Mouse (Mus musculus) forebrain, embryonic 14.5 days (tissue): ENCODE data around the gene Ndufb5. TPM values are rescaled to one million over a fixed set of nuclear protein-coding genes. Genes with fewer than 3 reads are reported as not detected.
"Not testable (repeated sequence)": the region's sequence is repeated elsewhere in the genome, so short reads cannot be mapped to it uniquely, and the experiment has no call there.

ENCODE experiments used
- ATAC-seq: fragments of 200-750 bp; cut with Nextera tagmentation; 2 replicates; pipeline ENCODE4 v1.8.0; 2017; ENCODE audit warnings: mild to moderate bottlenecking, moderate library complexity
- DNase-seq: peaks from one replicate; pipeline ENCODE4 v3.0.0-alpha.2; 2015; ENCODE audit warnings: low spot score
- H3K27ac ChIP-seq: fragments of 300-500 bp; sonication (generic); 2 replicates; pipeline ENCODE4 v1.5.1; 2014; ENCODE audit warnings: low read depth, mild to moderate bottlenecking, control low read depth, low read length, moderate library complexity
- H3K27me3 ChIP-seq: fragments of 300-500 bp; sonication (generic); replicated peaks from 2 replicates; pipeline ENCODE4 v1.6.1; 2014; ENCODE audit warnings: low read length, control low read depth, mixed read lengths; ENCODE audit not compliant: control insufficient read depth, insufficient read depth
- H3K36me3 ChIP-seq: fragments of 300-500 bp; sonication (generic); 2 replicates; pipeline ENCODE4 v1.6.1; 2014; ENCODE audit warnings: low read length, control low read depth; ENCODE audit not compliant: control insufficient read depth, insufficient read depth
- H3K4me1 ChIP-seq: fragments of 300-500 bp; sonication (generic); 2 replicates; pipeline ENCODE4 v1.6.1; 2014; ENCODE audit warnings: antibody characterized with exemption, low read length, control low read depth; ENCODE audit not compliant: control insufficient read depth, insufficient read depth
- H3K4me2 ChIP-seq: fragments of 300-500 bp; sonication (generic); 2 replicates; pipeline ENCODE4 v1.6.1; 2014; ENCODE audit warnings: mild to moderate bottlenecking, control low read depth, low read length
- H3K4me3 ChIP-seq: fragments of 300-500 bp; sonication (generic); 2 replicates; pipeline ENCODE4 v1.5.1; 2014; ENCODE audit warnings: low read depth, low read length, control low read depth
- H3K9ac ChIP-seq: fragments of 300-500 bp; sonication (generic); 2 replicates; pipeline ENCODE4 v1.6.1; 2014; ENCODE audit warnings: mild to moderate bottlenecking, low read length, control low read depth, moderate library complexity
- H3K9me3 ChIP-seq: fragments of 300-500 bp; sonication (generic); replicated peaks from 2 replicates; pipeline ENCODE4 v1.6.1; 2016; ENCODE audit warnings: low read length, control low read depth, mixed read lengths; ENCODE audit not compliant: control insufficient read depth
- WGBS: fragments of 180-500 bp; shearing (Covaris S2); extraction: QIAGEN DNeasy Blood & Tissue Kit; methylation state at CpG from one replicate; pipeline ENCODE4 v1.1.7; 2014; 5-methylcytosine and 5-hydroxymethylcytosine counted together
- polyA plus RNA-seq: library from polyadenylated mRNA; unstranded; fragments of >200 nt; fragmentation: Nextera tagmentation; extraction: Ambion mirVana; gene quantifications from 2 replicates; pipeline ENCODE4 v1.2.1, GENCODE M21; 2014

The Ndufb5 gene
- polyA plus RNA-seq, 1 experiment from 2014 or later = 397 TPM

DNA sequence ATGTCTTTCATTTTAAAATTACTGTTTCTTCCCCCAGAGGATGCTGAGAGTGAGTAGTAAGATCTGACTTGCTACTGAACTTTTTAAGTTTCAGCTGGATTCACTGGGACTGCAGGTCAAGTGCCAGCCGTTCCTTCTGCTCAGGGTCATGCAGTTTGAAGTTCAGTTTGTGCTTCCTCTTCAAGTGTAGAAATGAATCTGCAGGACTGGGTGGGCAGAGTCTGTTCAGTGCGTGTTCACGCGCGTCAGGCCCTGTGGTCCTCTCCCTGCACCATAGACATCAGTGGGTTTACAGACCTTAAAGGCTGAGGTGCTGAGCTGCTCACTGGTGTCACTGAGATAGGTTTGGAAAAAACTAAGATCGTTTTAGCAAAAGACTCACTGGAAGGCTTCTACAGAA, 8.2 kb downstream of the Ndufb5 start:
- no peaks in the 10 kb centered on the region for H3K27me3 ChIP-seq
- H3K9ac ChIP-seq = no peak overlapping the region
- 96% methylated on average over 6 of the region's 6 CpGs for WGBS
- no peak overlapping the region for H3K27ac ChIP-seq
- H3K4me2 ChIP-seq = no peak overlapping the region
- H3K9me3 ChIP-seq = no peaks in the 10 kb centered on the region
- DNase-seq = no peak
- no peaks in the 10 kb centered on the region for H3K4me1 ChIP-seq
- H3K36me3 ChIP-seq = peaks cover 47% of the 10 kb centered on the region
- H3K4me3 ChIP-seq = no peak overlapping the region
- no peak for ATAC-seq

DNA sequence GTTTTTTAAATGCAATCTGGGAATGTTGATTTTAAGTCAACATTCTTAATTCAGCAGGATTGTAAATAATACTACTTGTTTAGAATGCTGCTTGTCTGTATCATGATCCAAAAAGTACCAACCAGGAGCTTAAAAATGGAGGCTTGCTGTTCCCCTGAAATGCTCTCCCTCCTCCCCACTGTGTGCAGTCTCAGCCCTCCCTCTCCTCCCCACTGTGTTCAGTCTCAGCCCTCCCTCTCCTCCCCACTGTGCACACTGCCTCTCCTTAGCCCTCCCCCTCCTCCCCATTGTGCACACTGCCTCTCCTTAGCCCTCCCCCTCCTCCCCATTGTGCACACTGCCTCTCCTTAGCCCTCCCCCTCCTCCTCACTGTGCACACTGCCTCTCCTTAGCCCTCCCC, 8.6 kb downstream of the Ndufb5 start:
- not testable (repeated sequence) for H3K4me2 ChIP-seq, H3K4me1 ChIP-seq, H3K27ac ChIP-seq, ATAC-seq, H3K9me3 ChIP-seq, H3K9ac ChIP-seq, DNase-seq, H3K4me3 ChIP-seq, H3K27me3 ChIP-seq
- H3K36me3 ChIP-seq = peaks cover 49% of the 10 kb centered on the region

DNA sequence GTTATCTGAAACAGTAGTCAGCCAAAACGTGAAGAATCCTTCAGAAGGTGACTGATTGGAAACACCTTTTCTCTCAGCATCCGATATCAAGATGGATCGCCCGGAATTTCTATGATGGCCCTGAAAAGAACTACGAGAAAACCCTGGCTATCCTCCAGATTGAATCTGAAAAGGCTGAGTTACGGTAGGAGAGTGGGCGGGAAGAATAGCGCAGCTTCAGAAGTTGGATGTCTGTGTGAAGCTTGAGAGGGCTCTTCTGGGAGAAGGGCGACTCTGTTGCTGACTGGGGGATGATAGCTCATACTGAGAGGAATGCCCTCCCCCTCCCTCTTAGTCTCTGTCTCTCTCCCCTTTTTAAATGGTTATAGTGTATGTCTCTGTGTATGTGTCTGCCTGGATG, 11.6 kb downstream of the Ndufb5 start:
- Histone ChIP-seq H3K27ac (no peak overlapping the region), H3K27me3 (no peaks in the 10 kb centered on the region), H3K4me1 (no peaks in the 10 kb centered on the region), H3K36me3 (peaks cover 69% of the 10 kb centered on the region), H3K9me3 (no peaks in the 10 kb centered on the region), H3K4me3 (no peak overlapping the region), H3K4me2 (no peak overlapping the region), H3K9ac (no peak overlapping the region)
- WGBS = 91% methylated on average over 9 of the region's 9 CpGs
- DNase-seq (no peak), ATAC-seq (no peak)

DNA sequence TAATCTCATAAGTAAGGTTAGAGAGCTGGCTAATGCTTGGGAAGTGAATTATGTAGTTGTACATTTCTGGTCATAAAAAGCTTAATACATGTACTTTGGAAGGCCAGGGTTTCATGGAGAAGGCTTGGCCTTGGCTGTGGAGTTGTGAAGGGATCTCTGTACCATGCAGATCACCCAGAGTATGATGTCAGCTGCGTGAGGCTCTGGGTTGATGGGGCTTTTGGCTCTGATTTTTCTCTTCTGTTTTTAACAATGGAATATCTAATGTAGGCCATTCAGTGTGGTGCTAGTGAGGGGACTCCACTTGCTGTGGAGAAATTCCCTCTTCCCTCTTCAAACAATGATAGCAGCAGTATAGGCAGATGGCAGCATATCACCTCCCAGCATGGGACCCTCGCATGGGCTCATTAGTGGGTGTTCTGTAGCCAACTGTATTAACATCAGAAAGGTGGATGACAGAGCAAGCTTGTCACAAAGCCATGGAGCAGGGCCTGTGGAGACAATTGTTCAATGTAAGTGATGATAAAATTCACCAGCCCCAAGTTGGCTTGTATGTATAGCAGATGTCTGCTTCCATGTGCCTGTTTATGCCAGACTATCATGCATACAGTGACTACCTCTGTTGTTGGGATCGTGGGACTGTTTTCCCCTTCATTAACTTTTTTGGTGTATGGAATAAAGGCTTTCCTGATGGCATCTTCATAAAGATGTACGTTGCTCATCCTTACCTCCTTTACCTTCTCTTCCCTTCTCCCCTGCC, 13.2 kb downstream of the Ndufb5 start:
- Histone ChIP-seq H3K27ac (no peak overlapping the region), H3K27me3 (no peaks in the 10 kb centered on the region), H3K4me3 (no peak overlapping the region), H3K9me3 (no peaks in the 10 kb centered on the region), H3K36me3 (peaks cover 67% of the 10 kb centered on the region), H3K9ac (no peak overlapping the region), H3K4me1 (no peaks in the 10 kb centered on the region), H3K4me2 (no peak overlapping the region)
- ATAC-seq (peak; percentile 83), DNase-seq (peak; percentile 60)
- WGBS = 65% methylated on average over 4 of the region's 4 CpGs

GRCm38 (mm10) chr3:32754384-32754915, 17.7 kb downstream of the Ndufb5 start:
- Histone ChIP-seq H3K9me3 (no peaks in the 10 kb centered on the region), H3K27ac (no peak overlapping the region), H3K4me3 (no peak overlapping the region), H3K4me1 (no peaks in the 10 kb centered on the region), H3K36me3 (peaks cover 34% of the 10 kb centered on the region), H3K4me2 (no peak overlapping the region), H3K9ac (no peak overlapping the region), H3K27me3 (no peaks in the 10 kb centered on the region)
- ATAC-seq = no peak
- DNase-seq = no peak
- 92% methylated on average over 3 of the region's 3 CpGs for WGBS

DNA sequence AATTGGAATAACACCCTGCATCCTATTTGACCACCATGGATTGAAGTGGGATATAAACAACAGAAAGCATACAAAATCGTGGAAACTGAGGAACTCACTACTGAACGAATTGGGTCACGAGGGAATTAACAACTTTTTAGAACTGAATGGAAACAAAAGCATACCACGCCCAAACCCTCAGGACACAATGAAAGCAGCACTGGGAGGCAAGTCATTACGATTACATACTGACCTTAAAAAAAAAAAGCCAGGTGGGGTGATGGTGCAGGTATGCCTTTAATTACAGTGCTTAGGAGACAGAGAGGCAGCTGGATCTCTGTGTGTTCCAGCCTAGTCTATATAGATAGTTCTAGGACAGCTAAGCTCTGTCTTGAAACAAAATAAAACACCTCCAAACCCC, 22.4 kb downstream of the Ndufb5 start:
- Histone ChIP-seq H3K4me1 (no peaks in the 10 kb centered on the region), H3K36me3 (no peaks in the 10 kb centered on the region), H3K27me3 (no peaks in the 10 kb centered on the region), H3K9me3 (no peaks in the 10 kb centered on the region), H3K4me3 (no peak overlapping the region), H3K9ac (no peak overlapping the region), H3K4me2 (no peak overlapping the region), H3K27ac (no peak overlapping the region)
- 62% methylated on average over 5 of the region's 5 CpGs for WGBS
- DNase-seq = no peak
- no peak for ATAC-seq

GRCm38 (mm10) chr3:32762962-32763361, 26.2 kb downstream of the Ndufb5 start:
- ATAC-seq (no peak), DNase-seq (no peak)
- Histone ChIP-seq H3K9me3 (no peaks in the 10 kb centered on the region), H3K4me1 (no peaks in the 10 kb centered on the region), H3K27me3 (no peaks in the 10 kb centered on the region), H3K36me3 (no peaks in the 10 kb centered on the region), H3K9ac (no peak overlapping the region), H3K4me3 (no peak overlapping the region), H3K27ac (no peak overlapping the region), H3K4me2 (no peak overlapping the region)
- 63% methylated on average over 8 of the region's 8 CpGs for WGBS

GRCm38 (mm10) chr3:32763902-32764301, 27.1 kb downstream of the Ndufb5 start:
- H3K9me3 ChIP-seq = no peaks in the 10 kb centered on the region
- H3K4me3 ChIP-seq = no peak overlapping the region
- no peak overlapping the region for H3K4me2 ChIP-seq
- H3K27ac ChIP-seq = no peak overlapping the region
- no peak overlapping the region for H3K9ac ChIP-seq
- DNase-seq (no peak), ATAC-seq (no peak)
- no peaks in the 10 kb centered on the region for H3K36me3 ChIP-seq
- H3K27me3 ChIP-seq = no peaks in the 10 kb centered on the region
- no peaks in the 10 kb centered on the region for H3K4me1 ChIP-seq
- 51% methylated on average over 7 of the region's 7 CpGs for WGBS

DNA sequence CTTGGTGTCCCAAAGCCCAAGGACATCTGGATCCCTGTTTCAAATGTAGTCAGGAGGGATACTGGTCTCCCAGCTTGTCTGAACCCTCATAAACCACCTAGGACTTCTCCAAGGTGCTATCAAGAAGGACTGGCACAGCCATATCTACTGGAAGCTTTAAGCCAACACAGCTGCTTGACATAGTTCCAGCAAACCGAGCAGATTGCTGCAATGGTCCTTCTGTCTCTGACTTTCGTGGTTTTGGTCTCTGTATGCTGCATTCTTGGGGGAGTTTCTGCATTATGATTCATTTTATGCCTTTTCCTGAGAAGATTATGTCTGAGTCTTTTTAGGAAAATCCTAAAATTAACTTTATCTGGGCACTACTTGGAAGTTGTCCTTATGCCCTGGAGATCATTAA, 34.0 kb downstream of the Ndufb5 start:
- Histone ChIP-seq H3K4me1 (no peaks in the 10 kb centered on the region), H3K27ac (no peak overlapping the region), H3K27me3 (no peaks in the 10 kb centered on the region), H3K36me3 (no peaks in the 10 kb centered on the region), H3K4me3 (no peak overlapping the region), H3K9me3 (no peaks in the 10 kb centered on the region), H3K4me2 (no peak overlapping the region), H3K9ac (no peak overlapping the region)
- ATAC-seq (no peak), DNase-seq (no peak)
- 81% methylated on average over 2 of the region's 2 CpGs for WGBS
